Mouse (Mus musculus): ENCODE results near the gene Coro2a.
A peak's percentile ranks its signal among the peaks of the same experiment; 100 is the strongest.
"Not testable (repeated sequence)": the region's sequence is repeated elsewhere in the genome, so short reads cannot be mapped to it uniquely, and the experiment has no call there.

Gene Coro2a

GRCm38 (mm10) chr4:46613618-46614017 lies 11.6 kb upstream of the Coro2a start:
- DNase-seq (ENCODE audit: low spot score): no peak

DNA sequence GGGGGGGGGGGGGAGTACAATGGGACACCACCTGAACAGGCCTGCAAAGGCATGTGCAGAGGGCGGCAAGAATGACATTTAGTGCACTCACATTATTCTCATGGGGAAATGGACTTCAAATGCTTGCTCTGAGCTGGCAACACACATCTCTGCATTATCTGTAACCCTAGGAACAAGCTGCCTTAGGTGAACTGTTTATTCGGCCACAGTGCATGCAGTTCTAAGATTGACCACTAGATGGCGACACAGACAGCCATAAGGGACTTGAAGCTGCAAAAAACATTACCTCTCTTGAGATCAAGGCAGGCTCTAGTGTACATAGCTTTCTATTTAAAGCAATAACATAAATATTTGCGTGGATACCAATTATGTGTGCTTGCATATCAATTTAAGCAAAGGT lies 9.2 kb upstream of the Coro2a start:
- peak; percentile 86 for DNase-seq (ENCODE audit: low spot score)

GRCm38 (mm10) chr4:46607601-46608000 lies 5.6 kb upstream of the Coro2a start:
- DNase-seq (ENCODE audit: low spot score): no peak

DNA sequence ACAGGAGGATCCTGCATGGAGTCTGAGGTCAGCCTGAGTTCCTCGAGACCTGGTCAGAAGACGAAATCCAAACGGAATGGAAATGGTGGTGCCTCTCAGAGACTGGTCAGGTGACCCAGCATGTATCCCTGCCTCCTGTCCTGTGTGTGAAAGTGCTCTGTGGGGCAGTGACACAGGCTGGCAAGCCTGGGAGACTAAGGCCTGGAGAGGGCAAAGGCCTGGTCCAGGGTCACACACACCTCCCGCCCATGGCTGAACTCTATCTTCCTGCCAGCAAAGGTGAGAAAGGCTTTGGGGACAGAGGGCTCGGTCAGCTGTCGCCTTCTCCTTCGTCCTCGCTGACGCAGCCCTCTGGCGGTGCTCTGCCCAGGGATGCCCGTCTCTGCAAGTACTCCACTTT lies 3.4 kb upstream of the Coro2a start:
- no peak for DNase-seq (ENCODE audit: low spot score)

DNA sequence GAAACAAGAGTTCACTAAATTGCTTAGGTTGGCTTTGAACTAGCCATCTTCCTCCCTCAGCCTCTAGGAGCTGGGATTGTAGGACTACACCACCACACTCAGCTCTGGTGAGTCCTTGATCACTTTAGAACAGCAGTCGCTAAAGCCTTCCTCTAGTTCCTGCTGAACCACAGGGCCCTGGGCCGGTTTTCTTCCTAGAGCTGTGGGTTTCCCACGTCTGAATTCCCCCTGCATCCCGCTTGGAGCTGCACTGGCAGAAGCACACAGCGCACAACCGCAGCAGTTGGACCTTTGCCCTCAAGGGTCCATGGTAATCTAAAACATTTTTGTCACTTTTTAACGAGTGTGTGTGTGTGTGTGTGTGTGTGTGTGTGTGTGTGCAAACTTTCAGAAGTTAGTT lies 702 bp upstream of the Coro2a start:
- no peak for DNase-seq (ENCODE audit: low spot score)

GRCm38 (mm10) chr4:46601258-46601843 lies 651 bp downstream of the Coro2a start:
- DNase-seq (ENCODE audit: low spot score): no peak

DNA sequence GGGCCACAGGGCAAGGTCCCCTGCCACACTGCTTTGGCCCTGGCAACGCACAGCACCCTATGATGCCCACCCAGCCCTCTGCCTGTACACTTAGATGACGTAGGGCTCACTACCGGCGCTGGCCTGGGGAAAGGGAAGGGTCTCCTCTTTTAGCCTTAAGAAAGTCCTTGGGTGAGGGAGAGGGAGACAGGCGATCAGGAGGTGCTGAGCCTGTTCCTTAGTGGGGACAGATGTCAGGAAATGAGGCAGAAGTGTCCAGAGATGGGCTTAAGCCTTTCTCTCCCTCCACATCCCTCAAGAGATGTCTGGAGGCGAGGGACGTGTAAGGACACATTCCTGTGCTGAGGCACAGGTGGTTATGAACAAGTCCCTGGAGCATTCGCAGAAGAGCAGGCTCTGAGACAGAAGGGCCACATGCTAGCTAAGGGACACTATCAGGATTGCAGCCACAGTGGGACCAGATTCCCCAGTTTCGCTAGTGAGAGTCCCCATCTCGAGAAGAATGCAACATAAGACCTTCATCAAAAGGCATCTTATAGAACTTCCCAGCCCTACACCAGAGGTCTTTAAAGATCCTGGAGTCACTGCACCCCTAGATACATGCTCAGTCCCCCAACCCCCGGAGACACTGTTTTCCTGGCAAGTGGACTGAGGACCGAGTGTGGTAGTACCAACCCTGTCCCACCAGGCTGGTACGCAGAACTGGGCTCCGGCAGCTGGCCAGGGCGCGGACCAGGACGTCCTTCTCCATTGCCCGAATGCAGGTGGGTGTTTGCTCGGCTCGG lies 1.3 kb downstream of the Coro2a start:
- DNase-seq (ENCODE audit: low spot score): no peak

DNA sequence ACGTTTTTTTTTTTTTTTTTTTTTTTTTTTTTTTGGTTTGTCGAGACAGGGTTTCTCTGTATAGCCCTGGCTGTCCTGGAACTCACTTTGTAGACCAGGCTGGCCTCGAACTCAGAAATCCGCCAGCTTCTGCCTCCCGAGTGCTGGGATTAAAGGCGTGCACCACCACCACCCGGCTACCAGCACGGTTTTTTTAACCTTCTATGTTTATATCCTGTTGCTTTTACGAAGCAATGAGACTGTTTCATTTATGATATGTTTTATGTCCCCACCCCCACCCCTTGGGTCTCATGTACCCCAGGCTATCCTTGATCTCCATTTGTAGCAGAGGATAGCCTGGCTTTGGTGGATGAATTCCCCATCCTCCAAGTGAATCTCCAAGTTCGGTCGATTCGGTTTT lies 2.4 kb downstream of the Coro2a start:
- not testable (repeated sequence) for DNase-seq (ENCODE audit: low spot score)

DNA sequence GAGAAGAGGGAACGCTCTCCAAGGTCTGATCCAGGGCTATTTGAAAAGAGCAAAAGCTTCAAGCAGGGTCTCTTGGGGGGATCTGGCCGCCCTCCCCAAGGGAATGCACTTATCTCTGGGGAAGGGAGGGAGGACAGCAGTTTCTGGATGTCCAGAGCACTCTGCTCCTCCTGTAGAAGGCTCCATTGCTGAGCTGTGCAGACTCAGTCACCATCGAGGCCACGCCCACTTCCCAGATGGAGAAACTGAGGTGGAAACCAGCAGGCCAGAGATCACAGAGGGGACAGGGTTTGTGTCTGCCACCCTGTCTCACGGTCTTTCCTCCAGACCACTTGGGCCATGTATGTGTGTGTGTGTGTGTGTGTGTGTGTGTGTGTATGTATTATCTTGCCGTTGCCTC lies 3.0 kb downstream of the Coro2a start:
- no peak for DNase-seq (ENCODE audit: low spot score)

DNA sequence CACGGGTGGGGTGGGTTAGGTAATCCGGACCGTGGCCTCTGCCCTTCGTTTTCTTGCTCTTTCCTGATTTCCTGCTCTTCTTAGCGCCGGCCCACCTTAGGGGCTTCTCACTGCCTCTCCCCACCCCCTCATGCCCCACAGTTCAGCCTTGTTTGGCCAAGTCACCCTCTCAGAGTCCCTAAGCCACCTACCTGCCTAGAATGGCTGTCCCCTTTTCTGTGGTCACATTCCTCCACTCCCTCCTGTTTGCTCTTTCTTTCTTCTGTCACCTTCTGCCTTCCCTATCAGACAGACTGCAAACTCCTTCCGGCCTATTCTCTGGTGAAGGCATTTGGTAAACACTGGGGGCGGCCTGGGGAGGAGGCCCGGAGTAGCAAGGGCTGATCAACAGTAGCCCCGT lies 3.9 kb downstream of the Coro2a start:
- no peak for DNase-seq (ENCODE audit: low spot score)

DNA sequence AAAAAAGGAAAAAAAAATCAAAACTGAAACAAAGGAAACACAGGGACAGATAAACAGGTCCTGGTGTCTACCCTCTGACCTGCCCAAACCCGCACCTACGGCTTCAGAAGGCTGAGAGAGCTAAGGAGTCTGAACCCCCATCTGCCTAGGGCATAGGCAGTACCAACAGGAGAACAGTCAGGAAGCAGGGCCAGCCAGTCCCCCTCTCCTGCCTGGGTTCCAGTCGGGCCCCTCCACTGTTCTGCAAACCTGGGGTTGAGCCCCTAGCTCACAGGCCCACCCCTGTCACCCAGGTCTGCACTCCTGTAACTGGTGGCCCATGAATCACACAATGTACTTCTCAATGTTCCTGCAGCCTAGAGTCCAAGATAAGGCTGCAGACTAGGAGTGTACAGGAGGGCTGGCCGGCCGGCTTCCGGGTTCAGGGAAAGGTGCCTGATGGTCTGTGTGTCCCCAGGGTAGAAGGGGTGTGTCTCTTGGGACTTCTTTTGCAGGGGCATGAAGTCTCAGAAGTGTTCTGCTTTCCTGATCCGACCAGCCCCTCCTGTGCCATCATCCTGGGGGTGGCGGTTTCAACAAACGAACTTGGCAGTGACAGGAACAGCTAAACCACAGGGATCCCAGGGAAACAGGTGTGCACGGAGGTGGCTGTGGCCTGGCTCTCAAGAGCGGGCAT lies 4.6 kb downstream of the Coro2a start:
- DNase-seq (ENCODE audit: low spot score): no peak

DNA sequence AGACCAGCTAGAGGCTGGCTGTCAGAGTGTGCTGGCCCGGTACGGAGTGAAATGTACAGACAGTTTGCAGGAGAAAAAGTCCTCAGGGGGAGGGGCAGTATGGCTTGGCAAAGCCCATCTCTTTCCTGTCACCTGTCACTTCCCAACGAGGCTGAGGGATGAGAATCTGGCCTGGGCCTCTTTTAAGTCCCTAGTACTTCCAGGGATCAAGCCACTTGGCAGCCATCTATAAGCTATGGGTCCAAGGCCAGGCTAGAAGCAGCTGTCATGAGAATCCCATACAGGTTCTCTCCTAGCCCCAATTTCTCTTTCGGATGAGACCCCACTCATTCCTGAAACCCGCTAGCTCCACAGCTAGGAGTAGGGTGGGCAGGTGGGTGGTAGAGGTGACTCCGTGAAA lies 5.6 kb downstream of the Coro2a start:
- no peak for DNase-seq (ENCODE audit: low spot score)

GRCm38 (mm10) chr4:46594131-46594530 lies 7.9 kb downstream of the Coro2a start:
- no peak for DNase-seq (ENCODE audit: low spot score)

- DNase-seq (ENCODE audit: low spot score): no peak
These were observed 8.5 kb downstream of the Coro2a start for GRCm38 (mm10) chr4:46593472-46593871.

- peak; percentile 43 for DNase-seq (ENCODE audit: low spot score)
These were observed 10.0 kb downstream of the Coro2a start for GRCm38 (mm10) chr4:46591833-46592520.

- DNase-seq (ENCODE audit: low spot score): no peak
These were observed 11.2 kb downstream of the Coro2a start for GRCm38 (mm10) chr4:46590810-46591209.

DNA sequence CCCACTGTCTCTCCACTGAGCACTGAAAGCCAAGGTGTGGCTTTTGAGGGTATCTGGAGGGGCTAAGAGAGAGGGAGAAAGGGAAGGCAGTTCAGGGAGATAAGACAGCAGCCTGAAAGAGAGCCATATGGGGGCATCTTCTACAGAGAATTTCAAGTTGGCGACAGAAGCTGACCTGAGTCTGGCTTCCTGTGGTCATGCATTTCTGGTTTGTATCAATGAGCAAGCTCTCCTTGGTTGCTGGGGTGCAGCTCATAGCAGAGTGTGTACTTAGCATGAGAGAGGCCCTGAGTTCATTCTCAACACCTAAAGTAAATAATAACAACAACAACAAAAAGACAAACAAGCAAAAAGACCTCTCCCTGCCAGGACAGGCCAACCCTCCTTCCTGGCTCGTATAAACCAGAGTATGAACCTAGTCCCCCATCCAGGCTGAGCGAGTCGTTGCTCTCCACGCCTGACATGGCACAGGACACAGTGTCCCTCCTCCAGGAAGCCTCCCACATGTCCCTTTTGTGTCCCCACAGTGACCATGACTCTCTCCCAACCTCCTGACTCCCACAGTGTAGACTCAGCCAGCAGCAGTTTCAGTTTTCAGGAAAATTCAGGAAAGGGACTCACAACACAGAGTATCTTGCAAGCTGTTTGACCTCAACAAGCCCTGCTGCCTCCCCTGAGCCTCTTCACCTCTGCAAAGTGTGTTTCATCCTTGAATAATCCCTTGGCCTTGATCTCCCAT lies 11.9 kb downstream of the Coro2a start:
- DNase-seq (ENCODE audit: low spot score): no peak

DNA sequence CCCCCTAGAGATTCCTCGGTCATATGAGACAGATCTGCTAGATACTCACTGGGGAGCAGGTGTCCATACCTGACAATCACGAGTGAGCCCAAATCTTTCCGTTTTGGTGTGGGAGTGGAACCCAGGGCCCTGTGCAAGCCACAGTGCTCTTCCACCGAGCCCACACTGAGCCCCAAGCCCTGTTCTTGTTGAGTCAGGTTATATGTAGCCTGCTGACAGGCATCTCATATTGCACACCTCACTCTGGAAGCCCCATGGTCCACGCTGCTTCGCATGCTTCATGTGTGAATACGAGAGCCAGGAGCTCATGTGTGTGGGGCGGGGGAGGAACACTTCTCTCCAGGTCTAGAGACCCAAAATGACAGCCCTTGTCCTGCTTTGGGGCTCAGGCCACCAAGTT lies 12.9 kb downstream of the Coro2a start:
- DNase-seq (ENCODE audit: low spot score): no peak

- DNase-seq (ENCODE audit: low spot score): no peak
These were observed 15.5 kb downstream of the Coro2a start for GRCm38 (mm10) chr4:46586473-46586872.

DNA sequence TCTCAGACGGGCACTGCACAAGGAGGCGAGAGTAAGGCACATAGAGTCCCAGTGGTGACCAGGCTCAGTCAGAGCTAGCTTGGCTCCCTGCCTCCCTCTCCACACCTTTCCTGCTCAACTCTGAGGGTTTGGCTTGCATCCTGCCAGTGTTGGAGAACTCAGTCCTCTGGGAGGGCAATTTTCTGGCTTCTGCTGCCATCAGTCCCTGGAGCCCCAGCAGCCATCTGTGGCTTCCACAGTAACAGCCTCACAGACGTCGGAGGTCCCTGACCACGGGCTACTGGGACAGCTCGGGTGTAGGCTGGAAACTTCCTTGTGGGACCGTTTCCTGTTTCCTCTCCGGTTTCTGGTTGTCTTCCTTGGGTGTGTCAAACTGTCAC lies 16.2 kb downstream of the Coro2a start:
- no peak for DNase-seq (ENCODE audit: low spot score)

GRCm38 (mm10) chr4:46585041-46585810 lies 16.8 kb downstream of the Coro2a start:
- no peak for DNase-seq (ENCODE audit: low spot score)

All from lung, postnatal 25 days (tissue).